Mouse (Mus musculus) cerebellum, adult 11-12 months (tissue): ENCODE data around the gene Sept9.

Experiments
- DNase-seq: peaks from one replicate; pipeline ENCODE4 v3.0.0; 2022

Sept9 gene

GRCm38 (mm10) chr11:117247541-117247940 is 48.1 kb downstream of the Sept9 start:
- DNase-seq = no peak

- no peak for DNase-seq
These were observed 49.3 kb downstream of the Sept9 start for GRCm38 (mm10) chr11:117248734-117249248.

GRCm38 (mm10) chr11:117249282-117249984 is 50.0 kb downstream of the Sept9 start:
- no peak for DNase-seq

- DNase-seq = no peak
These were observed 50.8 kb downstream of the Sept9 start for GRCm38 (mm10) chr11:117249985-117250928.

GRCm38 (mm10) chr11:117251755-117252154 is 52.3 kb downstream of the Sept9 start:
- no peak for DNase-seq

DNA sequence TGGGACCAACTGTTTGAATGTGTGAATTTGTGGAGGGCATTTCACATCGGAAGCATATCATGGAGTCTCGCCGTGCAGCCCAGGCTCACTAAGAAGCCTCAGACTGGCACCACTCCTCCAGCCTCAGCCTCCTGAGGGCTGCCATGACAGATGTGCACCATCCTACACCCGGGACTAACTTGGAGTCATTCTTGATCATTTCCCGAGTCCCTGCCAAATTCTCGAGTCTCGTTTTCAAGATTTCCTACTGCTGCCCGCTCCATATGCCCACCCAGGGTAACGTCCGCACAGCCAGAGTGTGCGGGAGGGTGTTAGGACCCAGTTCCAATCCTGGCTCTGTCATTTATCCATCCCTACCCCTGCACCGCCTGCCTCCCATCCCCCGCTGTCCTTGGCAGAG is 53.4 kb downstream of the Sept9 start:
- DNase-seq = no peak

DNA sequence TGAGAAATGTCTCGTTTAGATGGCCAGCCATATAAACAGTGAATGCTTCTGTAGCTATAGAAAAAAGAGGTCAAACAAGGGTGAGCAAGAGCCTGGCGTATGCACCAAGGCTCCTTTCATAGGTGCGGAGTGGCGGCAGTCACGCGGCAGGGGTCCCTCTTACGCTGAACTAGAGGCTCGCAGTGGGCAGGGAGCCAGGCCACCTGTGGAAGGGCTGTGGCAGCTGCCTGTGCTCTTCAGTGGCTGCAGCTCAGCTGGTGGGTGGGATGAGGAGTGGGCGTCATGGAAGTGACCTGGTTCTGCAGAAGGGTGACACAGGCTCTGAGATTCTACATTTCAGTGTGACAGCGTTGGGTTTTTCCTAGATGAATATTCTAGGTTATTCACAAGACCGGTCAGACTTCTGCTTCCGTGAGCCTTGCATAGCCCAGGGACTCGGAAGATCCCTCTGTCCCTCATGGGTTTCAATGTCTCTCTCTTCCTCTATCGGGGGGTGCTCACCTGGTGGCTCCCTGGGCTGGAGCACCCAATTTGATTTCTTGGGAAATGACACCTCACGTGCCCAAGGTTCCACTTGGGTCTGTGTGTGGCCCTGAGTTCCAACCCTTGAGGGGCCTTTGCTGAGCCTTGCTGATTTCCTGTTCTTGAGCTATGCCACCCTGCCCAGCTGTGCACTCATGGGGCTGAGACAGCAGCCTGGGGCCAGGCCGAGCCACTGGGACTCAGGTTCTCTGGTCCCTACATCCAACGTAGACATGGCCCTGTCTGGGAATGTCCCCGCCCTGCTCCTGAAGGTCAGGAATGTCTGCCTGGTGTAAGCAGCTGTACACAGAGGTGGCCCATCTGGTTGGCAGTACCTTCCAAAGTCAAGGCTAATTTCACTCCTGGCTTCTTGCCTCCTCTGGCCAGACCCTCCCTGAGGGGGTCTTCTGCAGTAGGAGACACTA is 55.0 kb downstream of the Sept9 start:
- DNase-seq = no peak

GRCm38 (mm10) chr11:117255108-117255489 is 55.6 kb downstream of the Sept9 start:
- DNase-seq = no peak

GRCm38 (mm10) chr11:117256088-117256487 is 56.6 kb downstream of the Sept9 start:
- no peak for DNase-seq

DNA sequence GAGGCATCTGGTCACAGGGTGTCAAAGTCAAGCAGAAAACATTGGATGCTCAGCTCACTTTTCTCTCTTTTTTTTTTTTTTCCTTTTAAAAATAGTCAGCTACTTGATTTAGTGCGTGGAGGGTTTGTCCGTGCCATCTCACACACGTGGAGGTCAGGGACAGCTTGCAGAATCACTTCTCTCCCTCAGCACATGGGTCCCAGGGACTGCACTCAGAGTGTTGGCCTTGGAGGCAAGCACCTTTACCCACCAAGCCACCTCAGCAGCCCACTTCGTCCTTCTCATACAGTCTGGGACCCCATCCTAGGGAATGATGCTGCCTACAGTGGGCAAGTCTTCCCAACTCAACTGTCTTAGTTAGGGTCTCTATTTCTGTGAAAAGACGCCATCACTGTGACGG is 57.4 kb downstream of the Sept9 start:
- DNase-seq = no peak

DNA sequence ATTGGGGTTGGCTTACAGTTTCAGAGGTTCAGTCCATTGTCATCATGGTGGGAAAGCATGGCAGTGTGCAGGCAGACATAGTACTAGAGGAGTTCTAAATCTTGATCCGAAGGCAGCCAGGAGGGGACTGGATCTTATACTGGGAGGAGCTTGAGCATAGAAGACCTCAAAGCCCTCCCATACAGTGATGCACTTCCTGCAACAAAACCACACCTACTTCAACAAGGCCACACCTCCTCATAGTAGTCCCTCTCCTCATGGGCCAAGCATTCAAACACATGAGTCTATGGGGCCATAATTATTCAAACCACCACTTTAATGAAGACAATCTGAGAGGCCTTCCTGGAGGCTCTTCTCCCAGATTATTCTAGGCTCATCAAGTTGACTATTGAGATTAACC is 57.8 kb downstream of the Sept9 start:
- no peak for DNase-seq

DNA sequence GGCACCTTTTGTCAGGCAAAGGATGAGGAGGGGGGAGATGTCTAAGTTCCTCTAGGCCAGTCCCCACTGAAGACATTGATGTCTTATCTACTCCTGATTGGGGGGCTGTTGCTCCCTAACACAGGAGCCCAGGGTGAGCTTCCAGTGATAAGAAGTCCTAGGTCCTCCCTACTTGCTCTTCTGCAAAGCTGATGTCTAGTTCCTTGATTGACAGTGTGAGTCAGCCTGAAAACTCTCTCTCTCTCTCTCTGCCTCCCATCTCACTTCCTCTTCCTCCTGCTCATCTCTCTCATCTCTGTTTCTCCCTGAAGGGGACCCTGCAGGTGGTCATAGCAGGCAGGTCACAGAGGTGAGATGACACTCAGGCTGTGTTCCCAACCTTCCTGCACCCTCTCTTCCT is 58.4 kb downstream of the Sept9 start:
- no peak for DNase-seq

- no peak for DNase-seq
These were observed 59.9 kb downstream of the Sept9 start for GRCm38 (mm10) chr11:117259178-117259960.

GRCm38 (mm10) chr11:117260631-117261030 is 61.2 kb downstream of the Sept9 start:
- DNase-seq = no peak

DNA sequence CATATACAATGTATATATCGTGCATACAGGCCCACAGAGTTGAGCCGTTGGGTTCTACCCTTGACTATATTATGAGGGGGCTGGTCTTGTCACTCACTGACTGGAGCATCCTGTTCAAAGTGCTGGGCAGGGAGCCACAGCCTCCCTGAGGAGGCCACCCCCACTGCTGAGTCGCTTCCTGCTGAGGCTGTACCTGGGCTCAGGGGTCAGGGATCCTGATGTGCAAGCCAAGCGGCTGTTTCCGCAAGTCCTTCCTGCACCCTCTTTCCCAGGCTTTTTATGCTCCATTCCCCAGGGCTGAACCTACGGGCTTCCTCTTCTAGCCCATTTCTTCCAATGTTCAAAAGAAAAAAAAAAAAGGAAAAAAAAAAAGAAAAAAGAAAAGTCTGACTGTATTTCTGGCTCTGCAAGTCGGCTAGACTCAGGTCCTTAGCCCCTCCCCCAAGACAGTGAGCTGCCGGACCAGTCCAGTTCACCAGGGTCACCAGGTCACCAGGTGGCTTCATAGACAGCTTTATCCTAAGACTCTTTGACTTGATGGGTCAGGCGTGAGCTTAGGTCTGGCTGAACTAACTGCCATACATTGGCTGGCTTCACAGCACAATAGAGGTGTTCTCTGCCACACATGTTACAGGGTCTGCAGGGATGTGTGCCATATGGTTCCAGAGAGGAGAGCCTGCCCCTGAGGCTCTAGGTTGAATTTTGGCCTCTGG is 63.8 kb downstream of the Sept9 start:
- DNase-seq = no peak

DNA sequence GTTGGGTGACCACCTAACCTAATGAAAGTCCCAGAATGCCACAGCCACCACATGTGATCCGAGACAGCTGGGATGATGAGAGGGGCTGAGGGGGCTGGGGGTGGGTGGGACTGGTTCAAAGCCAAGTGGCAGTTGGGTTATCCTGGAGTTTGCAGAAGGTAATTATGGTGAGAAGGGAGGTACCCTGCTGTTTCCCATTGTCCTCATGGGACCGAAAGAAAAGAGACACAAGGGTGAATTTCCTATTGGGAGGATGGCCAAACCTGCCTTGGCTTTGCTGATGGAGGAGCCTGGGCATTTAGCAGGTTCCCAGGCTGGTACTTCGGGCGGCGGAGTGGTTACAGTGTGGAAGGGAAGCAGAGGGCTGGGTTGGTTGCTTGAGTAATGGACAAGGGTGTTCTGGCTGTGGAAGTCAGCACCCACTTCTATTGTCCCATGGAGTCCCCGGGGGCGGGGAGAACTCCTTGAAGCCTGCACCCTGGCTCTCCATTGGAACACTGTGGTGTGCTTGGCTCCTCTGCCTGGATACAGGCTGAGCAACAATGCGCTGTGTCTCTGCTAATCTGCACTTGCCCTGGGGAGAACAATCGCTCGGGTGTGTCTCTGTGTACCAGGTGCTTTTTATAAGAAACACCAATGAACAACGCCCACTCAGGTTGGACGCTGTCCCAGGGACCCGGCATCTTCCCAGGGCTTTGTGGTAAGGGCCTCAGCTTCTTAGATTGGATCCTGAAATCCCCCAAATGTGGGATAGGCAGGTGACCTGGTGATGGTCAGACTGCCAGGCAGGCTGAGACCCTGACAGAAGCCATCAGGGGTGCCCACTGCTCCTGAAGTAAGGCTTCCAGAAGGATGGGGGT is 64.9 kb downstream of the Sept9 start:
- DNase-seq = no peak

DNA sequence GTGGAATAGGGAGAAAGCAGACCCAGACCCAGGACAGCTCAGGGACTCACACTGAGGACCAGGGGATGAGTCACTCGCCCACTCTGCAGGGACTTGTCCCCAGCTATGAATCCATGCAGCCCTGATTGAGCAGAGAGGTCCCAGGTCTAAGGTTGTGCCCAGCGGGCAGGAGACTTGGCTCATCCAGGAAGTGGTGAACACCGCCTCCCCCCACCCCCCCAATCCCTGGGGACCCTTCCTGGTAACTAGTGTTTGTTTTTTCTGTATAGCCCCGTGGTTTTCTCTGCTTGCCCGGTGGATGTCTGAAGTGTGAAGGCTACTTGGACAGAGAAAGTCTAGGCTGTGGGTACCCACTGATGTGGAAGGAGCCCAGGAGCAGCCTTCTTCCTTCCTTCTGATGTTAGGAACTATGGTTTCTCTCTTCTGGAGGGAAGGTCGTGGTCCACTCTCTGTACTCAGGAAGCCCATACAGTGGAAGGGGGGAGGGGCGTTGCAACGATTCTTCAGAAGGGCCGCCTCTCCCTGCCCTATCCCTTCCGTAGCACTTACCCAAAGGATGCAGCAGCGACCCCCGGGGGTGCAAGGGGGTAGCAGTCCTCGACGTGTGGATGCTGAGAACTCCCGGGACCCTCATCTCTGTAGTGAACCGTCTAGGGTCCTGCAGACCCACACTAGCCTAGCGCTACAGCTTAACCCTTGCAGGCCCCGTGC is 66.0 kb downstream of the Sept9 start:
- no peak for DNase-seq

- DNase-seq = no peak
These were observed 66.8 kb downstream of the Sept9 start for GRCm38 (mm10) chr11:117265981-117266905.
